Mouse (Mus musculus) MEL (cell line): Measurements from ENCODE around the gene Rin1.
"Not testable (repeated sequence)": the region's sequence is repeated elsewhere in the genome, so short reads cannot be mapped to it uniquely, and the experiment has no call there.

ENCODE experiments used
- CTCF ChIP-seq, 3 experiments: IDR thresholded peaks in 2 of 3; conservative IDR thresholded peaks in 1 of 3; 2 replicates each; pipeline ENCODE4 v1.5.1; 2011 to 2012; ENCODE audit warnings: low read length in 3 of 3, low read depth in 2 of 3, mild to moderate bottlenecking in 2 of 3, improper control_type of control experiment in 1 of 3, inconsistent platforms in 1 of 3, mixed read lengths in 1 of 3, moderate library complexity in 1 of 3; ENCODE audit not compliant: control insufficient read depth in 1 of 3, insufficient read depth in 1 of 3, poor library complexity in 1 of 3, severe bottlenecking in 1 of 3
- ELF1 ChIP-seq: IDR thresholded peaks from 2 replicates; pipeline ENCODE4 v1.6.1; 2014; ENCODE audit warnings: low read depth, mild to moderate bottlenecking, inconsistent platforms, low read length, improper control_type of control experiment, moderate library complexity
- EP300 ChIP-seq, 2 experiments: IDR thresholded peaks; 2 replicates each; pipeline ENCODE4 v1.6.1; 2011; ENCODE audit warnings: improper control_type of control experiment in 2 of 2, low read length in 2 of 2, low read depth in 1 of 2, mild to moderate bottlenecking in 1 of 2
- MAFK ChIP-seq: IDR thresholded peaks from 2 replicates; pipeline ENCODE4 v1.6.1; 2011; ENCODE audit warnings: low read depth, mild to moderate bottlenecking, low read length, improper control_type of control experiment, borderline replicate concordance
- MAZ ChIP-seq: IDR thresholded peaks from 2 replicates; pipeline ENCODE4 v1.6.1; 2012; ENCODE audit warnings: low read depth, mild to moderate bottlenecking, inconsistent platforms, low read length, improper control_type of control experiment
- MYB ChIP-seq: IDR thresholded peaks from 2 replicates; pipeline ENCODE4 v1.6.1; 2011; ENCODE audit warnings: mild to moderate bottlenecking, low read depth, low read length, improper control_type of control experiment
- NELFE ChIP-seq: IDR thresholded peaks from 2 replicates; pipeline ENCODE4 v1.6.1; 2011; ENCODE audit warnings: low read depth, low read length, improper control_type of control experiment
- POLR2A ChIP-seq, 2 experiments: IDR thresholded peaks; 2 replicates each; pipeline ENCODE4 v1.6.1; 2011 to 2012; ENCODE audit warnings: low read length in 2 of 2, mild to moderate bottlenecking in 2 of 2, control low read depth in 1 of 2, improper control_type of control experiment in 1 of 2, low read depth in 1 of 2, moderate library complexity in 1 of 2; ENCODE audit not compliant: control insufficient read depth in 1 of 2, insufficient read depth in 1 of 2, poor library complexity in 1 of 2
- SIN3A ChIP-seq: IDR thresholded peaks from 2 replicates; pipeline ENCODE4 v1.6.1; 2012; ENCODE audit warnings: low read length, improper control_type of control experiment, inconsistent platforms
- TAL1 ChIP-seq: IDR thresholded peaks from 2 replicates; pipeline ENCODE4 v1.6.1; 2012; ENCODE audit warnings: mild to moderate bottlenecking, inconsistent platforms, low read length, moderate library complexity, mixed read lengths
- ZC3H11A ChIP-seq: IDR thresholded peaks from 2 replicates; pipeline ENCODE4 v1.6.1; 2012; ENCODE audit warnings: low read depth, mild to moderate bottlenecking, inconsistent platforms, low read length, improper control_type of control experiment

DNA sequence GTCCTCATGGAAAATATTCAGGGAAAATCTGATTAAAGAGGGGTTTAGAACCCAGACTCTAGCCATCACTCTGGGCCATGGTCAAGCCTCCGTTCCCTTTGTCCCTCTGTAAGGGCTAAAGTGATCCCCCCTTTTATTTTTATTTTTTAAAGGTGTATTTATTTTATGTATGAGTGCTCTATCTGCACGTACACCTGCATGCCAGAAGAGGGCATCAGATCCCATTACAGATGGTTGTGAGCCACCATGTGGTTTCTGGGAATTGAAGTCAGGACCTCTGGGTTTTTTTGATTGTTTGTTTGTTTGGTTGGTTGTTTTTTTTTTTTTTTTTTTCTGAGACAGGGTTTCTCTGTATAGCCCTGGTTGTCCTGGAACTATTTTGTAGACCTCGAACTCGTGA lies 36.3 kb downstream of the Rin1 start:
- not testable (repeated sequence) for TF ChIP-seq ELF1; MYB; TAL1; POLR2A (IDR thresholded peaks at IDR 0.05; ENCODE audit: control insufficient read depth in 1 of 2, insufficient read depth in 1 of 2, low read depth in 1 of 2, low read length in 2 of 2, poor library complexity in 1 of 2); NELFE; EP300 (IDR thresholded peaks at IDR 0.05; ENCODE audit: low read depth in 1 of 2, low read length in 2 of 2); SIN3A; ZC3H11A; MAZ; MAFK
- TF ChIP-seq CTCF (IDR thresholded peaks at IDR 0.05 in 2 of 3, conservative IDR thresholded peaks at IDR 0.05 in 1 of 3; ENCODE audit: control insufficient read depth in 1 of 3, insufficient read depth in 1 of 3, low read depth in 2 of 3, low read length in 3 of 3, poor library complexity in 1 of 3, severe bottlenecking in 1 of 3), result peak in 2 of 3 experiments; percentile 13 to 43; a peak in 2 of 6 replicates
